Mouse (Mus musculus): ENCODE data around the gene Gm13275.
"Not testable (repeated sequence)": the region's sequence is repeated elsewhere in the genome, so short reads cannot be mapped to it uniquely, and the experiment has no call there.

The Gm13275 gene

DNA sequence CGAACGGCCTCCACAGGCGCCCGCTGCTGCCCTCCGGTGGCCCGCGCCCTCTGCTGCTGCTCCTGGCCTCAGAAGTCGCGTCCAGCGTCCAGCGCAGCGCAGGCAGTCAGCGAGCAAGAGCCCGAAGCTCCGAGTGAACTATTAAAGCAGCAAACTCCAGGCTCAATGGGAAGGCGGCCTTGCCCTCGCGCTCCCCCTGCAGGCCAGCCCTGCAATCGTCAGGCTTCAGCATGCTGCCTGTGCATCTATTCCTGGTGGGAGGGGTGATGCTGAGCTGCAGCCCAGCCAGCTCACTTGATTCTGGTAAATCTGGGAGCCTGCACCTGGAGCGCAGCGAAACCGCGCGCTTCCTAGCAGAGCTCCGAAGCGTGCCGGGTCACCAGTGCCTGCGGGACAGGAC, 5.9 kb upstream of the Gm13275 start, which contains the start of gene Gm13277:
TSS of gene Gm13277 (plus strand) at position 231 of the 400 bp plus-strand sequence.
- POLR2A ChIA-PET, CTCF ChIA-PET: not testable (repeated sequence)

DNA sequence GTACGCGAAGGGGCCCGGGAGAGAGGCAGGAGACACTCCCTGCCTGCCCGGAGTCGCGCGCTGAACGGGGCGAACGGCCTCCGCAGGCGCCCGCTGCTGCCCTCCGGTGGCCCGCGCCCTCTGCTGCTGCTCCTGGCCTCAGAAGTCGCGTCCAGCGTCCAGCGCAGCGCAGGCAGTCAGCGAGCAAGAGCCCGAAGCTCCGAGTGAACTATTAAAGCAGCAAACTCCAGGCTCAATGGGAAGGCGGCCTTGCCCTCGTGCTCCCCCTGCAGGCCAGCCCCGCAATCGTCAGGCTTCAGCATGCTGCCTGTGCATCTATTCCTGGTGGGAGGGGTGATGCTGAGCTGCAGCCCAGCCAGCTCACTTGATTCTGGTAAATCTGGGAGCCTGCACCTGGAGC, 3.0 kb upstream of the Gm13275 start, which contains the start of gene Gm13278:
TSS of gene Gm13278 (plus strand) at position 301 of the 400 bp plus-strand sequence.
- POLR2A ChIA-PET, CTCF ChIA-PET: not testable (repeated sequence)

DNA sequence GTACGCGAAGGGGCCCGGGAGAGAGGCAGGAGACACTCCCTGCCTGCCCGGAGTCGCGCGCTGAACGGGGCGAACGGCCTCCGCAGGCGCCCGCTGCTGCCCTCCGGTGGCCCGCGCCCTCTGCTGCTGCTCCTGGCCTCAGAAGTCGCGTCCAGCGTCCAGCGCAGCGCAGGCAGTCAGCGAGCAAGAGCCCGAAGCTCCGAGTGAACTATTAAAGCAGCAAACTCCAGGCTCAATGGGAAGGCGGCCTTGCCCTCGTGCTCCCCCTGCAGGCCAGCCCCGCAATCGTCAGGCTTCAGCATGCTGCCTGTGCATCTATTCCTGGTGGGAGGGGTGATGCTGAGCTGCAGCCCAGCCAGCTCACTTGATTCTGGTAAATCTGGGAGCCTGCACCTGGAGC, 2.8 kb downstream of the Gm13275 start, which contains the start of gene Gm13279:
TSS of gene Gm13279 (plus strand) at position 301 of the 400 bp plus-strand sequence.
- CTCF ChIA-PET, POLR2A ChIA-PET: not testable (repeated sequence)

DNA sequence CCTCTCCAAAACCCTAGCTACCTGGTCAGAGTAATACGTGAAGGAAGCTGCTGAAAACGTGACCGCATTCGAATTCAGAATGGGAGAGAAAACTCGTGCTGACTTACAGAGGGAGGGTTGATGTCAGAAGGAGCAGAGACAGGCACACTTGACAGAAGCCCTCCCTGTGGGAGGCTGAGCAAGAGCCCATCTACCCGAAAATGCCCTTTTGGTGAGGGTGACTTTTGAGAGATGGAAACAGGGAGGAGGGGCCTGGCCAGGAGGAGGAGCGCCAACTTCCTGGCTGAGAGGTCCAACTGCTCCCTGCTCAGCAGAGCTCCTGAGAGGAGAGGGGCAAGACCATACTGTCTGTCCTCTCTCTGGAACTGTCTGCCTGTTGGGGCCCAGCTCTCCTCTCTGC, 5.1 kb downstream of the Gm13275 start, which contains the start of gene Gm13285:
TSS of gene Gm13285 (plus strand) at position 301 of the 400 bp plus-strand sequence.
- POLR2A ChIA-PET, CTCF ChIA-PET: not testable (repeated sequence)

DNA sequence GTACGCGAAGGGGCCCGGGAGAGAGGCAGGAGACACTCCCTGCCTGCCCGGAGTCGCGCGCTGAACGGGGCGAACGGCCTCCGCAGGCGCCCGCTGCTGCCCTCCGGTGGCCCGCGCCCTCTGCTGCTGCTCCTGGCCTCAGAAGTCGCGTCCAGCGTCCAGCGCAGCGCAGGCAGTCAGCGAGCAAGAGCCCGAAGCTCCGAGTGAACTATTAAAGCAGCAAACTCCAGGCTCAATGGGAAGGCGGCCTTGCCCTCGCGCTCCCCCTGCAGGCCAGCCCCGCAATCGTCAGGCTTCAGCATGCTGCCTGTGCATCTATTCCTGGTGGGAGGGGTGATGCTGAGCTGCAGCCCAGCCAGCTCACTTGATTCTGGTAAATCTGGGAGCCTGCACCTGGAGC, 8.7 kb downstream of the Gm13275 start, which contains the start of gene Gm13287:
TSS of gene Gm13287 (plus strand) at position 301 of the 400 bp plus-strand sequence.
- POLR2A ChIA-PET, result not testable (repeated sequence)

DNA sequence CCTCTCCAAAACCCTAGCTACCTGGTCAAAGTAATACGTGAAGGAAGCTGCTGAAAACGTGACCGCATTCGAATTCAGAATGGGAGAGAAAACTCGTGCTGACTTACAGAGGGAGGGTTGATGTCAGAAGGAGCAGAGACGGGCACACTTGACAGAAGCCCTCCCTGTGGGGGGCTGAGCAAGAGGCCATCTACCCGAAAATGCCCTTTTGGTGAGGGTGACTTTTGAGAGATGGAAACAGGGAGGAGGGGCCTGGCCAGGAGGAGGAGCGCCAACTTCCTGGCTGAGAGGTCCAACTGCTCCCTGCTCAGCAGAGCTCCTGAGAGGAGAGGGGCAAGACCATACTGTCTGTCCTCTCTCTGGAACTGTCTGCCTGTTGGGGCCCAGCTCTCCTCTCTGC, 10.9 kb downstream of the Gm13275 start, which contains the start of gene Gm13288:
TSS of gene Gm13288 (plus strand) at position 301 of the 400 bp plus-strand sequence.
- POLR2A ChIA-PET, CTCF ChIA-PET: not testable (repeated sequence)

More for the DNA sequence above, 8.7 kb downstream of the Gm13275 start, which contains the start of gene Gm13287:
- CTCF ChIA-PET, result not testable (repeated sequence)

DNA sequence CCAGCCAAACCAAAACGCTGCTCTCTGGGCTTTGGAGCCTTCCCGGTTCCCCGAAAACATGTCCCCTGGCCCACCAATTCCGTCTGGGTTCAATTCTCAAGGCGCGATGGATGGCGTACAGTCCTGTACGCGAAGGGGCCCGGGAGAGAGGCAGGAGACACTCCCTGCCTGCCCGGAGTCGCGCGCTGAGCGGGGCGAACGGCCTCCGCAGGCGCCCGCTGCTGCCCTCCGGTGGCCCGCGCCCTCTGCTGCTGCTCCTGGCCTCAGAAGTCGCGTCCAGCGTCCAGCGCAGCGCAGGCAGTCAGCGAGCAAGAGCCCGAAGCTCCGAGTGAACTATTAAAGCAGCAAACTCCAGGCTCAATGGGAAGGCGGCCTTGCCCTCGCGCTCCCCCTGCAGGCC, 11.5 kb downstream of the Gm13275 start:
- CTCF ChIA-PET, POLR2A ChIA-PET: not testable (repeated sequence)

DNA sequence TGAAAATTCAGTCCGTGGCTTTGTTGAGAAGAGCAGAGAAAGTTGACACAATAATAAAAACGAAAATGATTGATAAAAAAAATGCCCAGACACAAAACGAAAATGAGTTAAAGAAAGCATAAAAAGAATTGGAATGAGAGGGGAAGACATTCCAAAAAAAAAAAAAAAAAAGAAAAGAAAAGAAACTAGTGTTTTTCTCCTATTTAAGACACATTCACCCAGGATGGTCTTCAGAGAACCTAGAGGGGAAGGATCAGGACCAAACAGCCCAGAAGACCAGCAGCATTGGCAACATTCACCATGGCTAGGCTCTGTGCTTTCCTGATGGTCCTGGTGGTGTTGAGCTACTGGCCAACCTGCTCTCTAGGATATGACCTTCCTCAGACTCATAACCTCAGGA, 21.6 kb downstream of the Gm13275 start, which contains the start of gene Ifna7:
TSS of gene Ifna7 (plus strand) at position 301 of the 400 bp plus-strand sequence.
- CTCF ChIA-PET, result no interaction called here
- POLR2A ChIA-PET, result no interaction called here

DNA sequence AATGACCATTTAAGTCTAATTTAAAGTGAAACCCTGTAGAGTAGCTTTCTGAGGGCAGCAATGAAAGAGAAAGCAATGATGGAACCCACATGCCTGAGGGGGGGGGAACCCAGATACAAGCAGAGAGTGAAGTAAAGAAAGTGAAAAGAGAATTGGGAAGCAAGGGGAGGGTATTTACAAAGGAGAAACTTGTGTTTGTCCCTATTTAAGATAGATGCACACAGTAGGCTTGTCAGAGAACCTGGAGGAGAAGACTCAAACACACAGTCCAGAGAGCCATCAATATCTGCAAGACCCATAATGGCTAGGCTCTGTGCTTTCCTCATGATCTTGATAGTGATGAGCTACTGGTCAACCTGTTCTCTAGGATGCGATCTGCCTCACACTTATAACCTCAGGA, 25.4 kb downstream of the Gm13275 start, which contains the start of gene Ifna11:
TSS of gene Ifna11 (plus strand) at position 301 of the 400 bp plus-strand sequence.
- POLR2A ChIA-PET, result no interaction called here
- CTCF ChIA-PET, result interaction anchor here in 1 of 4 experiments (0.6 kb wide), 1 partner anchor 136 kb away, joined by 4 read pairs; the partner anchor contains the start of gene Ifna2

DNA sequence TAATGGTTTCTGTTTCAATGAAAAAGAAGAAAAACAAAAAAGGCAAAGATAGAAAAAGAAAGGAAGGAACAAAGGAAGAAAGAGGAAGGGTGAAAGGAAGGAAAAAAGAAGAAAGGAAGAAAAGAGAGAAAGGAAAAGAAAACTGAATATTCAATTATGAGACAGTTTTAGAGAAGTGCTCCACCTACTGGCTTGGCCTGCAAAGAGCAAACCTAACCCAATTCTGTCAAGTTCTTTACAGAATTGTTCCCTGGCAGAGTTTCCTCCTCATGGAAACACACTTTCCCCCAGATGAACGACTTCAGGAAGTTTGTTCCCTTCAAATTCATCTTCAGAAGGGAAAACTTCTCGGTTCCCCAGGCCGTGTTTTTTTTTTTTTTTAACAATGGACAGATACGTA, 28.7 kb downstream of the Gm13275 start:
- ChIA-PET POLR2A (no interaction called here), CTCF (no interaction called here)

DNA sequence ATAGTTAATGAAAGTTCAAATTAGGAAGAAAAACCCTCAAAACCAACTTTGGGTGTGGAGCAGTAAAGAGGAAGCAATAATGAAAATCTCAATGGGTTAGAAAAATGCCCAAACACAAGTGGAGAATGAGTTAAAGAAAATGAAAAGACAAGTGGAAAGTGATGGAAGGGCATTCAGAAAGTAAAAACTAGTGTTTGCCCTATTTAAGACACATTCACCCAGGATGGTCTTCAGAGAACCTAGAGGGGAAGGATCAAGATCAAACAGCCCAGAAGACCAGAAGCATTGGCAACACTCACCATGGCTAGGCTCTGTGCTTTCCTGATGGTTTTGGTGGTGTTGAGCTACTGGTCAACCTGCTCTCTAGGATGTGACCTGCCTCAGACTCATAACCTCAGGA, 32.8 kb downstream of the Gm13275 start, which contains the start of gene Ifna6:
TSS of gene Ifna6 (plus strand) at position 301 of the 400 bp plus-strand sequence.
- POLR2A ChIA-PET, CTCF ChIA-PET: not testable (repeated sequence)

DNA sequence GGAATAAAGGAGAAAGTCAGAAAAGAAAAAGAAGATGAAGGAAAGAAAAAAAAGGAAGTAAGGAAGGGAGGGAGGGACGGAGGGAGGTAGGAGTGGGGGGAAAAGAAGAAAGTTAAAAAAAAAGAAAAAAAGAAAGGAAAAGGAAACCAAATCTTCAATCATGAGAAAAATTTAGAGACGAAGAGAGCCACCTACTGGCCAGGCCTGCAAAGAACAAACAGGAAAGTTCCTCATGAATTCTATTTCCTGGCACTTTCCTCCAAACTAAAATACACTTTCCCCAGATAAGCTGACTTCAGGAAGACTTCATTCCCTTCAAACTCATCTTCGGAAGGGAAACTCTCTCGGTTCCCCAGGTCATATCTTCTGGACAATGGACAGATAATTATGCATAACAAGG, 36.2 kb downstream of the Gm13275 start:
- CTCF ChIA-PET, result interaction anchor here in 1 of 4 experiments (0.9 to 2.2 kb wide), 2 partner anchors 134 to 299 kb away, joined by 3 to 4 read pairs; no protein-coding TSS in a partner anchor
- POLR2A ChIA-PET, result interaction anchor here in 1 of 4 experiments (0.6 kb wide), 1 partner anchor 463 kb away, joined by 11 read pairs; no protein-coding TSS in a partner anchor

DNA sequence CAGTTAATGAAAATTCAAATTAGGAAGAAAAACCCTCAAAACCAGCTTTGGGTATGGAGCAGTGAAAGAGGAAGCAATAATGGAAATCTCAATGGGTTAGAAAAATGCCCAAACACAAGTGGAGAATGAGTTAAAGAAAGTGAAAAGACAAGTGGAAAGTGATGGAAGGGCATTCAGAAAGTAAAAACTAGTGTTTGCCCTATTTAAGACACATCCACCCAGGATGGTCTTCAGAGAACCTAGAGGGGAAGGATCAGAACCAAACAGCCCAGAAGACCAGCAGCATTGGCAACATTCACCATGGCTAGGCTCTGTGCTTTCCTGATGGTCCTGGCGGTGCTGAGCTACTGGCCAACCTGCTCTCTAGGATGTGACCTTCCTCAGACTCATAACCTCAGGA, 40.9 kb downstream of the Gm13275 start, which contains the start of gene Ifna5:
TSS of gene Ifna5 (plus strand) at position 301 of the 400 bp plus-strand sequence.
- CTCF ChIA-PET, POLR2A ChIA-PET: not testable (repeated sequence)

DNA sequence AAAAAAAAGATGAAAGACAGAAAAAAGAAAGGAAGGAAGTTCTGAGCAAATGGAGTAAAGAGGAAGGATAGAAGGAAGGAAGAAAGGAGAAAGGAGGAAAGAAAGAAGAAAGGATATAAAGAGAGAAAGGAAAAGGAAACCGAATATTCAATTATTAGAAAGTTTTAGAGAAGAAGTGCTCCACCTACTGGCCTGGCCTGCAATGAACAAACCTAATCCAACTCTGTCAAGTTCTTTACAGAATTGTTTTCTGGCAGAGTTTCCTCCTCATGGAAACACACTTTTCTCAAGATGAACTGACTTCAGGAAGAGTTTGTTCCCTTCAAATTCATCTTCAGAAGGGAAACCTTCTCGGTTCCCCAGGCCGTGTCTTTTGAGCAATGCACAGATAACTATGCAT, 44.5 kb downstream of the Gm13275 start:
- ChIA-PET POLR2A (no interaction called here), CTCF (interaction anchor here in 2 of 4 experiments (0.6 kb wide), 2 partner anchors 17 to 159 kb away, joined by 3 to 5 read pairs; no protein-coding TSS in a partner anchor)

DNA sequence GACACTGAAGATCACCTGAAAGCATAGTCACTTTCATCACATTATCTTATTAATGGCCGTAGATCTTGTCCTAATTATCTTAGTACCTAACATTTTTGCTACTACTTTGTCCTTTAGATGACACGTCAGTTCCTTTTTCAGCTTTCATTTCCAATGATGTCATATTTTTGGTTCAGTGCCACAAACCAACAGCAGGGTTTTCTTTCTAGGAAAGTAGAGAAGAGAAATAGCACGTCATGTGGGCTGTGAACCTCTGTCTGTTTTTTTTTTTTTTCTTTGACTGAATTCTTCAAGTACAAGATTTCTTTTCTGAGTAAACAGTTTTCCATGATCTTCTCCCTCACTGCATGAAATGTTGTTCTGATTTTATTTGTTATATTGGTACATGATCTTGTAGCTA, 45.8 kb downstream of the Gm13275 start:
- ChIA-PET POLR2A (interaction anchor here in 1 of 4 experiments (0.6 kb wide), 1 partner anchor 821 kb away, joined by 3 read pairs; no protein-coding TSS in a partner anchor), CTCF (interaction anchor here in 1 of 4 experiments (0.7 kb wide), 1 partner anchor 376 kb away, joined by 3 read pairs; no protein-coding TSS in a partner anchor)

DNA sequence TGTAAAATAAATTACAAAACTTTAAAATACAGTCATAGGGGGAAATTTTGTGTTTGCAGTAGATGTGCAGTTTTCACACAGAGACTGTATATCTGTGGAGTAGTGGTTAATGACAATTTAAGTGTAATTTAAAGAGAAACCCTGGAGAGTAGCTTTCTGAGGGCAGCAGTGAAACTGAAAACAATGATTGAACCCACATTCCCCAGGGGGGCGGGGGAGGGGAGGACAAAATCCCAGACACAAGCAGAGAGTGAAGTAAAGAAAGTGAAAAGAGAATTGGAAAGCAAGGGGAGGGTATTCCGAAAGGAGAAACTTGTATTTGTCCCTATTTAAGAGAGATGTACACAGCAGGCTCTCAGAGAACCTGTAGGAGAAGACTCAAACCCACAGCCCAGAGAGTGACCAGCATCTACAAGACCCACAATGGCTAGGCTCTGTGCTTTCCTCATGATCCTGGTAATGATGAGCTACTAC, 47.2 kb downstream of the Gm13275 start, which contains the start of gene Ifna4:
TSS of gene Ifna4 (plus strand) at position 424 of the 474 bp plus-strand sequence.
- POLR2A ChIA-PET, result no interaction called here

More for the DNA sequence above, 47.2 kb downstream of the Gm13275 start, which contains the start of gene Ifna4:
- CTCF ChIA-PET, result no interaction called here
